Mouse (Mus musculus): ENCODE measurements at regions not wholly inside any gene's neighbourhood (a gene's known extent, or its start where the extent isn't known, plus 50 kb on each side); places are given as distances from the start of the nearest gene placed in this dataset.

DNA sequence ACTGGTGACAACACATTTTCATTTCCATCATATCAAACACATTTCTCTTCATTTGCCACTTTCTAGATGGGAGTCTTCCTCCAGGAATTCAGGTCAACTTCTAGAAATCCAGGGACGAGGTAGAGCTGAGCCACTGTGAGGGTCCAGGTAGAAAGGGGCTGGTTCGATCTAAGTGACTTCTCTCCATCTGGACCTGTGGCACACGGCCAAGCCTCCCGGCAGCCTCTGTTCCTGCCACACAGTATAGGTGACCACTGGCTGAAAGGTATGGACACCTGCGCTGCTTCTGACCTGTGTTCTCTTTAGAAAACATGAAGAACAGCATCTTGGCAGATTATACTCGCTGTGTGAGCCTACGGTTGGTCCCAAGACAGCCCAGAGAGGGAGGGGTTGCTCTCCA is 179.7 kb upstream of the Zfp618 start:
- TF ChIP-seq POLR2A (IDR thresholded peaks at IDR 0.05; ENCODE audit: borderline replicate concordance, control insufficient read depth, low read depth, low read length) (no peak), CTCF (IDR thresholded peaks at IDR 0.05; ENCODE audit: control insufficient read depth, insufficient read depth, low read length) (no peak)

Measured in bone marrow, adult 2 months (tissue).